Mouse (Mus musculus) megakaryocyte, embryonic 14.5 days (primary cell): ENCODE measurements around the gene Gnrhr. TPM values are rescaled to one million over a fixed set of nuclear protein-coding genes. Genes with fewer than 3 reads are reported as not detected.

Experiments
- H3K27me3 ChIP-seq: replicated peaks from 2 replicates; pipeline ENCODE3; 2012; ENCODE audit warnings: inconsistent platforms
- H3K36me3 ChIP-seq: replicated peaks from 2 replicates; pipeline ENCODE3; 2012; ENCODE audit warnings: low read length, inconsistent platforms, mixed read lengths
- H3K4me1 ChIP-seq: 2 replicates; pipeline ENCODE4 v1.6.1; 2012; ENCODE audit warnings: inconsistent platforms
- H3K4me3 ChIP-seq: replicated peaks from 2 replicates; pipeline ENCODE3; 2012; ENCODE audit warnings: moderate library complexity, mild to moderate bottlenecking, inconsistent platforms
- H3K9me3 ChIP-seq: 2 replicates; pipeline ENCODE4 v1.6.1; 2012; ENCODE audit warnings: inconsistent platforms
- FLI1 ChIP-seq: IDR thresholded peaks from 2 replicates; pipeline ENCODE4 v1.6.1; 2012; ENCODE audit warnings: low read length, inconsistent platforms, mixed read lengths
- GATA1 ChIP-seq: IDR thresholded peaks from 3 replicates; pipeline ENCODE4 v1.6.1; 2012; ENCODE audit warnings: mixed read lengths, low read length, inconsistent platforms, borderline replicate concordance
- polyA plus RNA-seq: library from polyadenylated mRNA; stranded (reverse); fragments of >175 nt; gene quantifications from 2 replicates; pipeline ENCODE4 v1.2.3, GENCODE M21; 2012; ENCODE audit warnings: low replicate concordance; ENCODE audit not compliant: insufficient read depth

Gnrhr gene
- polyA plus RNA-seq, result not detected in 2 replicates

- Histone ChIP-seq H3K36me3 (no peaks in the 10 kb centered on the region), H3K4me1 (peaks cover 4% of the 10 kb centered on the region; the same call in 1 of the 2 replicates), H3K9me3 (no peaks in the 10 kb centered on the region), H3K4me3 (no peak within 1 kb of the TSS), H3K27me3 (no peaks in the 10 kb centered on the region)
- TF ChIP-seq GATA1 (no peak), FLI1 (no peak)
Observed at GRCm38 (mm10) chr5:86197801-86198200, at the start of gene Gnrhr. TSS of gene Gnrhr (minus strand) at chr5:86197901.

GRCm38 (mm10) chr5:86246559-86246958 is 48.9 kb upstream of the Gnrhr start:
- TF ChIP-seq GATA1 (no peak), FLI1 (no peak)
- no peaks in the 10 kb centered on the region for H3K27me3 ChIP-seq
- H3K4me3 ChIP-seq, result no peak overlapping the region
- no peaks in the 10 kb centered on the region for H3K9me3 ChIP-seq
- no peaks in the 10 kb centered on the region for H3K4me1 ChIP-seq
- no peaks in the 10 kb centered on the region for H3K36me3 ChIP-seq

- Histone ChIP-seq H3K27me3 (no peaks in the 10 kb centered on the region), H3K4me1 (no peaks in the 10 kb centered on the region), H3K4me3 (no peak overlapping the region), H3K9me3 (no peaks in the 10 kb centered on the region), H3K36me3 (no peaks in the 10 kb centered on the region)
- TF ChIP-seq GATA1, result no peak
- TF ChIP-seq FLI1, result no peak
Observed at GRCm38 (mm10) chr5:86244880-86245279, 47.2 kb upstream of the Gnrhr start.

- Histone ChIP-seq H3K4me3 (no peak overlapping the region), H3K27me3 (no peaks in the 10 kb centered on the region)
Observed at GRCm38 (mm10) chr5:86244275-86244674, 46.6 kb upstream of the Gnrhr start.

GRCm38 (mm10) chr5:86227156-86227853 is 29.6 kb upstream of the Gnrhr start:
- no peaks in the 10 kb centered on the region for H3K4me1 ChIP-seq
- no peaks in the 10 kb centered on the region for H3K9me3 ChIP-seq
- TF ChIP-seq GATA1, result no peak
- no peak for TF ChIP-seq FLI1
- H3K4me3 ChIP-seq, result no peak overlapping the region
- H3K27me3 ChIP-seq, result no peaks in the 10 kb centered on the region
- no peaks in the 10 kb centered on the region for H3K36me3 ChIP-seq

More at GRCm38 (mm10) chr5:86244275-86244674, 46.6 kb upstream of the Gnrhr start:
- Histone ChIP-seq H3K4me1 (no peaks in the 10 kb centered on the region), H3K36me3 (no peaks in the 10 kb centered on the region), H3K9me3 (no peaks in the 10 kb centered on the region)
- TF ChIP-seq GATA1, result no peak
- TF ChIP-seq FLI1, result no peak

- no peaks in the 10 kb centered on the region for H3K36me3 ChIP-seq
- no peak overlapping the region for H3K4me3 ChIP-seq
- TF ChIP-seq GATA1 (no peak), FLI1 (no peak)
- H3K4me1 ChIP-seq, result peaks cover 8% of the 10 kb centered on the region; the same call in 1 of the 2 replicates
- H3K27me3 ChIP-seq, result no peaks in the 10 kb centered on the region
- H3K9me3 ChIP-seq, result no peaks in the 10 kb centered on the region
Observed at GRCm38 (mm10) chr5:86191356-86191755, 6.3 kb downstream of the Gnrhr start.

- Histone ChIP-seq H3K4me1 (peaks cover 8% of the 10 kb centered on the region; the same call in 1 of the 2 replicates), H3K4me3 (no peak overlapping the region), H3K9me3 (no peaks in the 10 kb centered on the region), H3K36me3 (no peaks in the 10 kb centered on the region), H3K27me3 (no peaks in the 10 kb centered on the region)
- TF ChIP-seq GATA1 (no peak), FLI1 (no peak)
Observed at GRCm38 (mm10) chr5:86190770-86191169, 6.9 kb downstream of the Gnrhr start.

GRCm38 (mm10) chr5:86190290-86190689 is 7.4 kb downstream of the Gnrhr start:
- H3K4me1 ChIP-seq, result peaks cover 8% of the 10 kb centered on the region; the same call in 1 of the 2 replicates
- no peak for TF ChIP-seq GATA1
- TF ChIP-seq FLI1, result no peak
- H3K9me3 ChIP-seq, result no peaks in the 10 kb centered on the region
- no peak overlapping the region for H3K4me3 ChIP-seq
- H3K27me3 ChIP-seq, result no peaks in the 10 kb centered on the region
- no peaks in the 10 kb centered on the region for H3K36me3 ChIP-seq

GRCm38 (mm10) chr5:86187441-86187840 is 10.3 kb downstream of the Gnrhr start:
- TF ChIP-seq FLI1 (no peak), GATA1 (no peak)
- peaks cover 4% of the 10 kb centered on the region; the same call in 1 of the 2 replicates for H3K4me1 ChIP-seq
- H3K27me3 ChIP-seq, result no peaks in the 10 kb centered on the region
- no peaks in the 10 kb centered on the region for H3K36me3 ChIP-seq
- no peak overlapping the region for H3K4me3 ChIP-seq
- no peaks in the 10 kb centered on the region for H3K9me3 ChIP-seq

- Histone ChIP-seq H3K36me3 (peaks cover 6% of the 10 kb centered on the region), H3K4me3 (no peak overlapping the region)
- TF ChIP-seq FLI1 (no peak), GATA1 (no peak)
Observed at GRCm38 (mm10) chr5:86173778-86174177, 23.9 kb downstream of the Gnrhr start.

More at GRCm38 (mm10) chr5:86173778-86174177, 23.9 kb downstream of the Gnrhr start:
- H3K4me1 ChIP-seq, result peaks cover 11% of the 10 kb centered on the region; the same call in 1 of the 2 replicates
- H3K27me3 ChIP-seq, result no peaks in the 10 kb centered on the region
- H3K9me3 ChIP-seq, result no peaks in the 10 kb centered on the region
